Mouse (Mus musculus): Measurements from ENCODE around the gene Adgrg6. TPM values are rescaled to one million over a fixed set of nuclear protein-coding genes. Genes with fewer than 3 reads are reported as not detected.

Gene Adgrg6
- polyA plus RNA-seq, 1 experiment, result not detected

DNA sequence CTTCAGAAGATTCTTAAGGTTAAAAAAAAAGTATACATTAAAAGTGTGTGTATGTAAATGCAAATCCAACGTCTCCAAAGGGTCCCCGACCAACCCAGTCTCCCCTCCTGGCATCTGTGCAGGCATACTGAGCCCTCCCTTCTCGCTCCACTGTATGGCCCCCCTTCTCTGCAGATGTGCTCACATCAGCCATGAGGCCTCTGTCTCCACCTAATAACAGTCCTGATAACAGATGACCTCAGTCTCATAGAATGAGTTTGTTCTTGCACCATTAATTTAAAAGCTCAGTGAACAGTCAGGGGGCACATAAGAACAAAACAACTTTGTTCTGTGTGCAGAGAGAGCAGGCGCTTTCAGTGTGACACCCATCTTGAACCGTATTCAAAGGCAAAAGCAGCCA is 27.6 kb downstream of the Adgrg6 start:
- TF ChIP-seq GATA1 (IDR thresholded peaks at IDR 0.05; ENCODE audit: low read length), result no peak

GRCm38 (mm10) chr10:14511904-14512663 is 33.4 kb downstream of the Adgrg6 start:
- no peak for TF ChIP-seq GATA1 (IDR thresholded peaks at IDR 0.05; ENCODE audit: low read length)

DNA sequence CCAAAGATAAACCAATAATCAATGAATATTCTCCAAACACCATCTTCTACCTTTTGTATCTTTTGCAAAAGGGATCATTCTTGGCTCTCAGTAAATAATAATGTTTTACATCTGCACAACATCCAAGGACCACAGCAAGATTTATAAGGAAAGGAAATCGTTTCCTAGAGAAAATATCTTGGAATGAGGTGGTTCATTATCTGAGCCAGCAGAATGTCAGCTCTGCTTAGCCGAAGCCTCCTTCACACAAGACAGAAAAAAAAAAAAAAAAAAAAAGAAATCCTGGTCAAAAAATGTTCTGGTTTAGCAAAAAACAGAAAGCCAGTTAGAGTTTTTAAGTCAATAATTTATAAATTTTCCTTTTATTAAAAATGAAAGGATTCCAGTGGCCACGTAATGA is 34.3 kb downstream of the Adgrg6 start:
- TF ChIP-seq GATA1 (IDR thresholded peaks at IDR 0.05; ENCODE audit: low read length), result no peak

- no peak for TF ChIP-seq GATA1 (IDR thresholded peaks at IDR 0.05; ENCODE audit: low read length)
Observed at GRCm38 (mm10) chr10:14495658-14496057, 49.8 kb downstream of the Adgrg6 start.

DNA sequence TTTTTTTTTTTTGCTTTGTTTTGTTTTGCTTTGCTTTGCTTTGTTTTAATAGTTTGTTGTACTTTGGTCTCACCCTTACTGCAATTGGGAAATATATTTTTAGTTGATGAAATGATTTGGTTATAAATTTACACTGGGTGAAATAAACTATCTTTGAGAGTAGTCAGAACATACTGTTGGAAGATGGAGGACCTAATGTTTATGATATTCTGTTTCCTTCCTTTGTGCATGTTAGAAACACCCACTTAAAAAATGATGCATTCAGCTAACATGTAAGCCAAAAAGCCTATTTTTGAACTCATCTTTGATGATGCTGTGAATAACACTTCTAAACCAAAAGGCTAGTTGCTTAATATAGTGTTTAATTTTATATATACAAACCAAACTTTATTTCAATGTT is 50.3 kb downstream of the Adgrg6 start:
- no peak for TF ChIP-seq GATA1 (IDR thresholded peaks at IDR 0.05; ENCODE audit: low read length)

GRCm38 (mm10) chr10:14491838-14492237 is 53.6 kb downstream of the Adgrg6 start:
- no peak for TF ChIP-seq GATA1 (IDR thresholded peaks at IDR 0.05; ENCODE audit: low read length)

- no peak for TF ChIP-seq GATA1 (IDR thresholded peaks at IDR 0.05; ENCODE audit: low read length)
Observed at GRCm38 (mm10) chr10:14483257-14483656, 62.2 kb downstream of the Adgrg6 start.

DNA sequence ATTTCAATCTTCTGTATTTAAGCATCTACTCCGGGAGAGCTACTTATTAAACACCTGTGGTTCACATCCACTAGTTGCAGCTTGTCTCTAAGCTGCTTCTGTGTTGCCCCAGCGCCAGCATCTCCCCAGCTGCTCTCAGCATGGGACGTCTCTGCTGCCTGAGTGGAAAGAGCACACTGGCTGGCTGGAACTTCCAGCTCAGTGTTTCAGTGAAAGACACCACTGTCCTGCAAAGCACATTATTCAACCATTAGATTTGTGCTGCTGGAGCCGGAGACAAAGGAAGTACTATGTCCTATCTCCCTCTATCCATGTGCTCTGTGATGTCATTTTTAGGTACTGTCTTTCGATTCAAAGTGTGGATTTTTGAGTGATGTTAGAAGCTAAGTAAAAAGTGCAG is 63.0 kb downstream of the Adgrg6 start:
- no peak for TF ChIP-seq GATA1 (IDR thresholded peaks at IDR 0.05; ENCODE audit: low read length)

GRCm38 (mm10) chr10:14480928-14481327 is 64.5 kb downstream of the Adgrg6 start:
- TF ChIP-seq GATA1 (IDR thresholded peaks at IDR 0.05; ENCODE audit: low read length), result no peak

GRCm38 (mm10) chr10:14476393-14476792 is 69.1 kb downstream of the Adgrg6 start:
- TF ChIP-seq GATA1 (IDR thresholded peaks at IDR 0.05; ENCODE audit: low read length), result no peak

- TF ChIP-seq GATA1 (IDR thresholded peaks at IDR 0.05; ENCODE audit: low read length), result no peak
Observed at GRCm38 (mm10) chr10:14475641-14476040, 69.8 kb downstream of the Adgrg6 start.

DNA sequence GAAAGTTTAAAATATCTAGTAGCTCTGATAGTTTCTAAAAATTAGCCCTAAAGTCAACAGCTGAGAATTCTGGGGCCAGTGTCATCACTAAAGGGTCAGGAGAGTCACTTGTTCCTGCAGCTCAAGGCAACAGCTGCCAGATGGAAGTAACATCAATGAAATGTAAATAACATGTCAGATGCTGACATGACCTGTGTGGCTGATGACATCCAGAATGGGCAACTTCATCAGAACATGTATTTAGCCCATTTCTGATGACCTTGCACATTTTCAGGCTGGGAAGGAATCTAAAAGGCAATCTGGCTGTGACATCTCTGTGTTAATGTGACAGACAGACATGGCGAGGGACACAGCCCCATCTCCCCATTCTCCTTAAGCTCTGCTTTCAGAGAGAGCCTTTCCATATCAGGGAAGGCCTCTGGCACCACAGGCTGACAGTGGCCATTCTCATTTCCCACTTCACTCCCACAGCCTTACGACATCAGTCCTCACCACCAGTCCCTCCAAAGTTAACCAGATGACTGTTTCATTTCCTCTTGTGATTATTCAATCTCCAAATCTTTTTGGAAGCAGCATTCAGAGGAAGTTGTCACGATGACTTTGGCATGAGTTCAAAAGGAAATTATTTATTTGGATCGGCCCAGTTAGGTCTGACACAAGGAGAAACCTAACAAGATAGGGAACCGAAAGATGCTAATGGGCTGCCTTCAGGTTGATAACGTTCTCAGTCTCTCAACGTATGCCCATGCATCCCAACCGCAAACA is 70.7 kb downstream of the Adgrg6 start:
- no peak for TF ChIP-seq GATA1 (IDR thresholded peaks at IDR 0.05; ENCODE audit: low read length)

DNA sequence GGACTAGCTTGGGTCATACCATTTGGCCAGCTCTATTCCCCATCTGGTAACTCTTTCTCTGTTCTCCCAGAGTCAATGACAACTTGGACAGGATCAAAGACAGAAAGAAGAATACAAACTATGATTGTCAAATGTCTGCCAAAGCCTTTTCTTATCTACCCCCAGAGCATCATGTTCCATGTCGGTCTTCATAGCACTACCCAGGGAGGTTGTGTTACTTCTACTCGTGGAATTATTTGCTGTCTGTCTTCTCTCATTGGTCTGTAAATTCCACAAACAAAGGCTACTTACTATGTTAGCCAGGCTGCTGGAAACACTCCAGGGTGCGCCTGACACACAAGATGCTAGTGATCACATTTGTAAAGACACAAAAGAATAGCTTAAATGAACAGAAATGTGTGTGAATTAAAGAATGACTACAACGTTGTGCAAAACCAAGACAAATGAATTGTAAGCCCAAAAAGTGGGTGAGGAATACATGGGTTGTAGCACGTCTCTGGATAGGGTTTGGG is 74.4 kb downstream of the Adgrg6 start:
- no peak for TF ChIP-seq GATA1 (IDR thresholded peaks at IDR 0.05; ENCODE audit: low read length)

GRCm38 (mm10) chr10:14468623-14469022 is 76.8 kb downstream of the Adgrg6 start:
- TF ChIP-seq GATA1 (IDR thresholded peaks at IDR 0.05; ENCODE audit: low read length), result no peak

DNA sequence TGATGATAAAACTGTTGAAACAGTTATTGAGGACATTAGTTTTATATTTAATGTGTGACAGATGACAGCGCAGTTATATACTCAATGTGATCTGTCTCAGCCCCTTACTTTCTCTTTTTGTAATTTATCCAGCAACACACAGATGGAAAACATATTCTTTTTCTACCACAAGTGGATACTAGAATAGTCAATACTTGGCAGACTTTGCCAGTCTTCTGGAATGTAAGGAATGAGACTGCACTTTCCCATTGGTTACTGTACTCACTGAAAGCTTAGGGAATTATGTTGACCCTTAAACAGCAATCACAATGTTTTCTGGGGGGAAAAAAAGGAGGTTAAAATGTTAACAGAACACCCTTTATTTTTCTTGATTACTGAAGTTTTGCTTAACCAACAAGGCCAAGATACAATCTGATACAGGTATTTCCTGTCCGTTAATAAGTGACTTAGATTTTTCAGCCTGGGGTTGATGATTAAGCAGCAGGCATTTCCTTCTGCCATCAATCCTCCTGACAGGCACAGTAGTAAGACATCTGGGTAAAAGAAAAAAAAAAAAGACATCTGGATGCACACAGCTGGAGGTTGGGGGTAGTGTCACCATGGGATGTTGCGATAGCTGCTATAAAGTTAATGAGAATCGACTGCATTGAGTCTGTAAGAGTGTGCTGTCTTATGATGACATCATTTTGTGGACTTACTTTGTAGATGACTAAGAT is 81.5 kb downstream of the Adgrg6 start:
- no peak for TF ChIP-seq GATA1 (IDR thresholded peaks at IDR 0.05; ENCODE audit: low read length)

GRCm38 (mm10) chr10:14460933-14461514 is 84.4 kb downstream of the Adgrg6 start:
- TF ChIP-seq GATA1 (IDR thresholded peaks at IDR 0.05; ENCODE audit: low read length), result no peak

Data from G1E-ER4 (cell line).